Mouse (Mus musculus) hindbrain, embryonic 14.5 days (tissue): ENCODE measurements around the gene Zfp109. TPM values are rescaled to one million over a fixed set of nuclear protein-coding genes. Genes with fewer than 3 reads are reported as not detected.

Experiments
- ATAC-seq: fragments of 200-750 bp; cut with Nextera tagmentation; 2 replicates; pipeline ENCODE4 v1.8.0; 2017; ENCODE audit warnings: moderate number of reproducible peaks, mild to moderate bottlenecking, moderate TSS enrichment, moderate library complexity; ENCODE audit not compliant: low FRiP score
- DNase-seq: peaks from one replicate; pipeline ENCODE4 v3.0.0-alpha.2; 2015; ENCODE audit warnings: low spot score
- H3K27ac ChIP-seq: fragments of 300-500 bp; sonication (generic); 2 replicates; pipeline ENCODE4 v1.5.1; 2014; ENCODE audit warnings: mild to moderate bottlenecking, moderate library complexity
- H3K27me3 ChIP-seq: fragments of 300-500 bp; sonication (generic); 2 replicates; pipeline ENCODE4 v1.6.1; 2014; ENCODE audit warnings: mild to moderate bottlenecking, low read length, mixed read lengths; ENCODE audit not compliant: control insufficient read depth, insufficient read depth
- H3K36me3 ChIP-seq: fragments of 300-500 bp; sonication (generic); replicated peaks from 2 replicates; pipeline ENCODE4 v1.6.1; 2014; ENCODE audit not compliant: control insufficient read depth, insufficient read depth
- H3K4me1 ChIP-seq: fragments of 300-500 bp; sonication (generic); replicated peaks from 2 replicates; pipeline ENCODE4 v1.6.1; 2014; ENCODE audit warnings: antibody characterized with exemption, low read length, mixed read lengths; ENCODE audit not compliant: control insufficient read depth, insufficient read depth
- H3K4me2 ChIP-seq: fragments of 300-500 bp; sonication (generic); replicated peaks from 2 replicates; pipeline ENCODE4 v1.6.1; 2014; ENCODE audit warnings: mild to moderate bottlenecking, moderate library complexity
- H3K4me3 ChIP-seq: fragments of 300-500 bp; sonication (generic); replicated peaks from 2 replicates; pipeline ENCODE4 v1.5.1; 2014; ENCODE audit warnings: mild to moderate bottlenecking, low read length
- H3K9ac ChIP-seq: fragments of 300-500 bp; sonication (generic); 2 replicates; pipeline ENCODE4 v1.6.1; 2014
- H3K9me3 ChIP-seq: fragments of 300-500 bp; sonication (generic); 2 replicates; pipeline ENCODE4 v1.6.1; 2016; ENCODE audit warnings: low read length; ENCODE audit not compliant: control insufficient read depth
- WGBS: fragments of 180-500 bp; shearing (Covaris S2); extraction: QIAGEN DNeasy Blood & Tissue Kit; methylation state at CpG from one replicate; pipeline ENCODE4 v1.1.7; 2014; 5-methylcytosine and 5-hydroxymethylcytosine counted together
- polyA plus RNA-seq: library from polyadenylated mRNA; unstranded; fragments of >200 nt; fragmentation: Nextera tagmentation; extraction: Ambion mirVana; gene quantifications from 2 replicates; pipeline ENCODE4 v1.2.1, GENCODE M21; 2014

Gene Zfp109
- polyA plus RNA-seq, 1 experiment from 2014 or later = 2.9 TPM

GRCm38 (mm10) chr7:24210296-24210695 lies 27.1 kb downstream of the Zfp109 start:
- DNase-seq (no peak), ATAC-seq (no peak)
- Histone ChIP-seq H3K9me3 (no peaks in the 10 kb centered on the region), H3K36me3 (peaks cover 5% of the 10 kb centered on the region), H3K27ac (no peak overlapping the region), H3K9ac (no peak overlapping the region), H3K4me2 (no peak overlapping the region), H3K27me3 (no peaks in the 10 kb centered on the region), H3K4me1 (0 out of 2 replicates have a peak, but pooled peaks cover 3% of the 10 kb centered on the region), H3K4me3 (no peak overlapping the region)
- 76% methylated on average over 2 of the region's 2 CpGs for WGBS

- ATAC-seq (peak; percentile 47; the same call in 1 of the 2 replicates), DNase-seq (no peak)
- WGBS = 61% methylated on average over 7 of the region's 7 CpGs
- H3K9me3 ChIP-seq = no peaks in the 10 kb centered on the region
- H3K9ac ChIP-seq = no peak overlapping the region
- 0 out of 2 replicates have a peak, but pooled peaks cover 3% of the 10 kb centered on the region for H3K4me1 ChIP-seq
- peak overlapping the region; percentile 57 for H3K4me3 ChIP-seq
- no peaks in the 10 kb centered on the region for H3K27me3 ChIP-seq
- H3K36me3 ChIP-seq = peaks cover 21% of the 10 kb centered on the region
- no peak overlapping the region for H3K27ac ChIP-seq
- peak overlapping the region; percentile 65 for H3K4me2 ChIP-seq
These were observed 29.0 kb downstream of the Zfp109 start for GRCm38 (mm10) chr7:24208282-24208886.

GRCm38 (mm10) chr7:24207488-24208261 lies 29.7 kb downstream of the Zfp109 start:
- Histone ChIP-seq H3K4me2 (peak overlapping the region; percentile 65), H3K9me3 (no peaks in the 10 kb centered on the region), H3K36me3 (peaks cover 25% of the 10 kb centered on the region), H3K4me3 (peak overlapping the region; percentile 57), H3K27me3 (no peaks in the 10 kb centered on the region), H3K4me1 (0 out of 2 replicates have a peak, but pooled peaks cover 3% of the 10 kb centered on the region), H3K27ac (no peak overlapping the region), H3K9ac (peak overlapping the region; percentile 79)
- 13% methylated on average over 24 of the region's 24 CpGs for WGBS
- ATAC-seq = peak; percentile 90
- DNase-seq = peak; percentile 87

GRCm38 (mm10) chr7:24196961-24197360 lies 40.4 kb downstream of the Zfp109 start:
- H3K27ac ChIP-seq = no peak overlapping the region
- peaks cover 16% of the 10 kb centered on the region; the same call in 1 of the 2 replicates for H3K9me3 ChIP-seq
- H3K36me3 ChIP-seq = peaks cover 67% of the 10 kb centered on the region
- no peak for ATAC-seq
- no peaks in the 10 kb centered on the region for H3K27me3 ChIP-seq
- no peak for DNase-seq
- 97% methylated on average over 4 of the region's 4 CpGs for WGBS
- H3K4me2 ChIP-seq = no peak overlapping the region
- no peak overlapping the region for H3K4me3 ChIP-seq
- H3K4me1 ChIP-seq = no peaks in the 10 kb centered on the region
- no peak overlapping the region for H3K9ac ChIP-seq

- ATAC-seq = no peak
- Histone ChIP-seq H3K9me3 (peaks cover 11% of the 10 kb centered on the region; the same call in 1 of the 2 replicates), H3K36me3 (peaks cover 35% of the 10 kb centered on the region), H3K4me3 (no peak overlapping the region), H3K4me1 (no peaks in the 10 kb centered on the region), H3K9ac (no peak overlapping the region), H3K27ac (no peak overlapping the region), H3K27me3 (no peaks in the 10 kb centered on the region), H3K4me2 (no peak overlapping the region)
- DNase-seq = no peak
- 96% methylated on average over 3 of the region's 3 CpGs for WGBS
These were observed 44.2 kb downstream of the Zfp109 start for GRCm38 (mm10) chr7:24193157-24193556.

GRCm38 (mm10) chr7:24191361-24191760 lies 46.0 kb downstream of the Zfp109 start:
- DNase-seq (no peak), ATAC-seq (no peak)
- Histone ChIP-seq H3K9ac (no peak overlapping the region), H3K27me3 (no peaks in the 10 kb centered on the region), H3K36me3 (peaks cover 20% of the 10 kb centered on the region; the same call in 1 of the 2 replicates), H3K9me3 (peaks cover 9% of the 10 kb centered on the region; the same call in 1 of the 2 replicates), H3K4me3 (no peak overlapping the region), H3K27ac (no peak overlapping the region), H3K4me2 (no peak overlapping the region), H3K4me1 (no peaks in the 10 kb centered on the region)
- WGBS = 90% methylated on average over 2 of the region's 2 CpGs

- no peak overlapping the region for H3K9ac ChIP-seq
- 88% methylated on average over 5 of the region's 5 CpGs for WGBS
- H3K36me3 ChIP-seq = peaks cover 15% of the 10 kb centered on the region; the same call in 1 of the 2 replicates
- peaks cover 9% of the 10 kb centered on the region; the same call in 1 of the 2 replicates for H3K9me3 ChIP-seq
- DNase-seq (no peak), ATAC-seq (no peak)
- H3K4me3 ChIP-seq = no peak overlapping the region
- no peak overlapping the region for H3K27ac ChIP-seq
- H3K4me2 ChIP-seq = no peak overlapping the region
- H3K27me3 ChIP-seq = no peaks in the 10 kb centered on the region
- H3K4me1 ChIP-seq = no peaks in the 10 kb centered on the region
These were observed 47.8 kb downstream of the Zfp109 start for GRCm38 (mm10) chr7:24189571-24189944.

GRCm38 (mm10) chr7:24188901-24189570 lies 48.3 kb downstream of the Zfp109 start:
- H3K4me3 ChIP-seq = no peak overlapping the region
- H3K36me3 ChIP-seq = peaks cover 9% of the 10 kb centered on the region; the same call in 1 of the 2 replicates
- no peak for DNase-seq
- H3K27me3 ChIP-seq = no peaks in the 10 kb centered on the region
- no peak overlapping the region for H3K4me2 ChIP-seq
- H3K9me3 ChIP-seq = peaks cover 6% of the 10 kb centered on the region; the same call in 1 of the 2 replicates
- no peak overlapping the region for H3K27ac ChIP-seq
- WGBS = 75% methylated on average over 4 of the region's 4 CpGs
- no peak overlapping the region for H3K9ac ChIP-seq
- no peaks in the 10 kb centered on the region for H3K4me1 ChIP-seq
- no peak for ATAC-seq

GRCm38 (mm10) chr7:24187611-24188010 lies 49.7 kb downstream of the Zfp109 start:
- H3K4me1 ChIP-seq = no peaks in the 10 kb centered on the region
- no peak for ATAC-seq
- H3K9me3 ChIP-seq = no peaks in the 10 kb centered on the region
- H3K4me3 ChIP-seq = no peak overlapping the region
- no peaks in the 10 kb centered on the region for H3K36me3 ChIP-seq
- no peak overlapping the region for H3K4me2 ChIP-seq
- no peaks in the 10 kb centered on the region for H3K27me3 ChIP-seq
- 79% methylated on average over 1 of the region's 1 CpGs for WGBS
- no peak overlapping the region for H3K27ac ChIP-seq
- DNase-seq = no peak
- H3K9ac ChIP-seq = no peak overlapping the region
